Mouse (Mus musculus) lung, postnatal 4 days (tissue): ENCODE measurements around the gene Sez6l.

Source experiments
- DNase-seq, 2 experiments: peaks; one replicate each; pipeline ENCODE4 v3.0.0; 2021

The Sez6l gene

DNA sequence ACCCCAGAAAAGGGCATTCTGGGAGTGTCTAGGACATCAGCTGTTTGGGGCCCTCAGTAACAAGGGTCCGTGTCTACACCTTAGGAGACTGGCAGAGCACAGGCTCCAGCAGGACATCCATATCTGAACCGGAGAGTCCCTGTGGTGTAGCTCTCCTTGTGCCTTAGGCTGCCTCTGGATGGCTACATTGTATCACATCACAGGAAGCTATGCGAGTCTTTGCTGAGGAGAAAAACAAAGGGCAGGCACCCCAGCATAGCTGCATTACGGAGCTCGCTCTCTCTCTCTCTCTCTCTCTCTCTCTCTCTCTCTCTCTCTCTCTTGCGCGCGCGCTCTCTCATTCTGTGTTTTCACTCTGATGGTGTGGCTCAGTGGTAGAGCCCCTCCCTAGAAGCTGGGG, 194.9 kb downstream of the Sez6l start:
- no peak for DNase-seq

DNA sequence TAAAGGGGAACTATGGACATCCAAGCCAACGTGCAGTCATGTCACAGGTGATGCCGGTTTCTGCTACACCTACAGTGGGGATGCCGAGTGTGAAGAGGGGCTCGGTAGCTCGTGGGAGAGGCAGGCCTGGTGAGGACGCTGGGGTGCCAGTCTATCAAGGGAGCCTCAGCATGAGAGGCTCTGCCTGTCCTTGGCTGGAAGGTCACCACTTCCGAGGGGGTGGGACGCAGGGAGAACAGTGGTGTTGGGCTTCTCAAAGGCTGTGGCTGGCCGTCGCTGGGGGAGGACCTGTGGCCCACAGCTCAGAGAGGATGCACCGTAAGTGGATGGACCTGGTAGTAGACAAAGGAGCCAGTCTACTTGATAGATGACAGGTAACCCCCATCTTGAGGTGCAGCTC, 195.8 kb downstream of the Sez6l start:
- DNase-seq = no peak

DNA sequence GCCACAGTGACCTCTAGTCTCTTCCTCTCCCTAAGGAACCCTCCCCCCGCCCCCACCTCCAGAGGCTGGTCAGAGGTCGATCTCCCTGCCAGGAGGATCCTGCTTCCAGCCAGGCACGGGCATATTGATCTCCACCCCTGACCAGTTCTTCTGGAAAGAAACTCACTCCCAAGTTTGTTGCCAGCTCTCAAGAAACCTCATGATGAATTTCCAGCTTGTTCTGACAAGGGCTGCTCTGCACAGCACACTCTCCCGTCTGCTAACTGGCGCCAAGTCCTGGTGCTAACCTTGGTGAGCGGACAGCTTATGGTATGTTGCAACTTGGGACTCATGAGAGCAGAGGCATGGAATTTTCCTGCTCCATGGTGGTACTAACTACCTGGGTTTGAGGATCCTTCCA, 198.3 kb downstream of the Sez6l start:
- no peak for DNase-seq

DNA sequence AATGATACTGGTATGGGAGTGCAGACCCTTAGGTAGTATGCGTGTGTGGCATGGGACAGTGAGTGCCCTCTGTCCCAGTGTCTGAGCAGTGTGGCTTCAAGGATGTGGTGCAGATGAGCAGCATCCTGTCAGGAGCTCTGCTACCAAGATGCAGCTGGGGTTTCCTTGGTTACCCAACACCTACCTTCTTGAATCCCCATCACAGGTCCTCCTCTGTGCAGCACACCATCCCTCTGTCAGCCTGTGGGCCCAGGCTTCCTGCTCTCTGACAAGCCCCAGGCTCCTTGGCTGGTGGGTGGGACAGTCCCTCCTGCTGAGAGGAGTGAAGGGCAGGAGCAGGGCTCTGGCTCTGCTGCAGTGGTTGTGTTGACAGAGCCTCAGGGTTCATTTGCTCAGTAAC, 199.6 kb downstream of the Sez6l start:
- DNase-seq = no peak

DNA sequence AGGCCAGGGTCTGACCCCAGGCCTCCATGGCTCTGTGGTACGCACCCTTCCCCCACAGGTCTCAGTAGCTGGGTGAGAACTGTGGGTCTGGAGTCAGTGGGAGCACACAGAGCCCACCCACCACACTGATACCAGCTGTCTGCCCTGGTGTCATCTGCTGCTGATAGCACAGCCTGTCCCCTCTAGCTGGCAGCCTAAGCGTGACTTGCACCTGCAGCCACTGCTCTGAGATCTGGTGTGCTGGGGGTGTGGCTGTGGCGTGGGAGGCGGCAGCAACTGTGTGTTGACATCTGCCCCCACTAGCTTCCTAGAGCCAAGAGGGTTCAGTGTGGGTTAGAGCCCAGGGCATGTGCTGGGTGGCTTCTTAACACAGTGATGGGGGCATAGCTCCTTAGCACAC, 200.9 kb downstream of the Sez6l start:
- DNase-seq = no peak

DNA sequence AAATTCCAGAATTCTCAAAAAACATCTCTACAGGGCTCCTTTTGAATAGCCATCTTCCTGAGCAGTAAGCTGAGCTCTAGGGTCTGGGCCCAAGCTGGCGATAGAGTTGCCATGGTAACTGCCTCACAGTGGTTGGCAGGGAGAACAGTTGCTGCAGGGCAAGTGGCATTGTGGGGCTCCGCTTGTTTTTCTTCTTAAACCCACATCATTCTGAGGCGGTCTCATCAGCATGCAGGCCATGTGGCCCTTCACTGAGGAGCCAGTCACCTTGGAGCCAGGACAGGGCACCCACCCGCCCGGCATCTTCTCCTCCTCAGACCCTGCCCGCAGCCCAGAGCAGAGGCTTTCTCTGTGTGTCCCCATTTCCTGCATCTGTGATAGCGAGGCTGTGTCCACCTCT, 205.1 kb downstream of the Sez6l start:
- no peak for DNase-seq

DNA sequence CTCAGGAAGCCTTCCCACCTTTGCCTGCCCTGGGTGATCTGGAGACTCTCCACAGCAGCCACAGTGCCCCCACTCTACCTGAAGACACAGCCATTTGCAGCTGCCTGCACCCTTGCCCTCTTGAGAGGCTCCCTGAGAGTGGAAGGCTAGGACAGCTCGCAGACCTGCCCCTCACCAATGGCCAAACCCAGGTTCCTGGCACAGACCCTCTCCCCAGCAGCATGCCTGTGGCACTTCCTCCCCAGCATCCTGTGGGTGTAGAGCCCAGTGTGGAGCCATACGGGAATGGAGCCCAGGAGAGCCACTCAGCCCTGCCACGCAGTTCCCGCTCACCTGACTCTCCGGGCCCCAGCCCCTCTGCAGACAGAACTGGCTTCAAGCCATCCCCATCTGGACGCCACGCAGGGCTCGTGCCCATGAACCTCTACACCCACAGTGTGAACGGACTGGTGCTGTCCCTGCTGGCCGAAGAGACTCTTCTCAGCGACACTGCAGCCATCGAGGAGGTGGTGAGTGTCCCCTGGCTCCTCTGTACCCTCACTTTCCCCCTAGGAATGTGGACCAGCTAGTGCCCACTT, 206.7 kb downstream of the Sez6l start:
- DNase-seq = no peak

DNA sequence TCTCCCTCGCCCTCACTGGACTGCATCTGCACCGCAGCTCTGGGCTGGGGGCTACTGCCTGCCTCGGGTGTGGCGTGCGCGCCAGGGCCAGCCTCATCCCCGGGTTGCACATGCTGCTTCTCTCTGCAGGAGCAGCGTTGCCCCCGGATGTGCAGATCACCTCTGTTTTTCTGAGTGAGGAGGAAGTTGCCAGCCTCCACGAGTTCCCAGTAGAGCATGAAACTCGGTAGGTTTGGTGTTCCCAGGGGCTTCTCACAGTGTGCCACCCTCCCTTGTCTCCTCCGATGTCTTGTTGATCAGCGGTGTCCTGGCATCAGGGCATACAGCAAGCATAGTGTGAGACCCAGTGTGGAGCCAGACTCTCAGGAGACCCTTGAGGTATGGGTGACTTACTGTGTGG, 207.7 kb downstream of the Sez6l start:
- DNase-seq = no peak
